Mouse (Mus musculus) kidney, adult 18-20 months (tissue): ENCODE measurements around the gene Rell1.
"Not testable (repeated sequence)": the region's sequence is repeated elsewhere in the genome, so short reads cannot be mapped to it uniquely, and the experiment has no call there.

Experiments
- DNase-seq: peaks from one replicate; pipeline ENCODE4 v3.0.0; 2021

Rell1 gene

DNA sequence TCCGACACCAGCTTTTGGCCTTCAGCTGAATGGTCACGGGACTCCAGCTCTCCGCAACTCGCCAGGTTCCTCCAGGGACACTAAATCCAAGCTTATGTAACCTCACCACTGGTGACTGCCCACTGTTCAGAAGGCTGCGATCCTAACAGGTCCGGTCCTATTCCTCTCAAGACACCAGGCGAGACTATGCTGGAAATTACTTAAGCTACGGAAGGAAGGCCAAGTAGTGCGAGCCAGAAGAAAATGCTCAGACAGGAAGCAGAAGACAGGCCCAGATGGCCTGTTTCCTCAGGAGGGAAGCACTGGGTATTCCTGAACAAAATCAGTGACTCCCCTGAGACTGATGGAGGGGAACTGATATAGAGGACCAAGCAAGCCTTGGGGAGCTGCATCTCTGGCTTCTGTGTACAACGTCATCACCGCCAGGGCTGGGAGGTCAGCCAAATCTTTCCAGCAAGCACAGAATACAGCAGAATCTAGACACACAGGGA is 17.2 kb downstream of the Rell1 start:
- peak; percentile 54 for DNase-seq

DNA sequence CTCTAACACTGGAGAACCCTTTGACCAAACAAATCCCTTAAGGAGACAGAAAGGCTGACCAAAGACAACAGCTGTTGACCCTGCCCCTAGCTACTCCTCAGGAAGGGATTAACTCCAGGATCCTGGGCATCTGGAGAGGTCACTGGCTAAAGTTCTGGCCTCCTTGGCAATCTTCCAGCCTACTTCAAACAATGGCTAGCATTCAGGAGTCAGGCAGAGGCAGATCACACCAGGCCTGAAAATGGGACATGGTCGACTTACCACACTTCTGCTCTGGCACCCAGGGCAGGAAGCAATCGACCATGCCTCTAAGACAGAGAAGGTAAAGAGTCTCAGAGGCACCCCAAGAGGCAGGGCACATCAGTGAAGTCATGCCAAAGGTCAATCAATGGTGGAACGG is 19.5 kb downstream of the Rell1 start:
- peak; percentile 55 for DNase-seq

DNA sequence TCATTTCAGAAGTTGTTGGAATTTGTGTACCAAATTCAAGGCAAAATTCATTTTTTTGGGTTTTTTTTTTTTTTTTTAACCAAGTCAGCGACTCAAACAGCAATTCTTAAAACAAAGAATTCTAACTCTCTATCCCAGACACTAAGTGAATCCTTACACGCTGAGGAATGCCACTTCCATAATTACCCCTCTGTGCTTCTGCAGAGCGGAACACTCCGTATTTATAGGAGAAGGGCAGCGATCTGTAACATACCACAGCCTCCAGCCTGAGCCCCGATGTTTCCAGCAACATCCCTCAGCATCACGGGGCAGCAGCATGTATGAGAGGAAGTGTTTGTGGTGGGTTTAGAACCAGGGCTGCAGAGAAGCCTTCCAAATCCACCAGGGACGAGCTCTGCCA is 21.2 kb downstream of the Rell1 start:
- DNase-seq: no peak

DNA sequence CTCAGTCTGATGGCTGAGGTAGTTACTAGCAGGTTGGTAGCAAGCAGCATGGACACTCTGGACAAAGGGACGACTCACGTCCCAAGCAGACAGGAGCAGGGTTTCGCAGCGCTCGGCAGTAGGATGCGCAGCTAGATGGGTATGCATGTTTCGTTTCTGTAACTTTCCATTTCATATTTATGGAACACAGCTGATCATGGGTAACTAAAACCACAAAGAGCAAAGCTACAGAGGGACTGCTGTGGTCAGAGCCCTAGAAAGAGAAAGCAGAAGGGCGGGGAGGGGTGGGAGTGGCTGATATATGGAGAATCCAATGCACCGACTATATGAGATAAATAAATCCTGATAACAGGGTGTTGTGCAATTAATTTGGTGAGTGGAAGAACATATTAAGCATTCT is 25.4 kb downstream of the Rell1 start:
- no peak for DNase-seq

DNA sequence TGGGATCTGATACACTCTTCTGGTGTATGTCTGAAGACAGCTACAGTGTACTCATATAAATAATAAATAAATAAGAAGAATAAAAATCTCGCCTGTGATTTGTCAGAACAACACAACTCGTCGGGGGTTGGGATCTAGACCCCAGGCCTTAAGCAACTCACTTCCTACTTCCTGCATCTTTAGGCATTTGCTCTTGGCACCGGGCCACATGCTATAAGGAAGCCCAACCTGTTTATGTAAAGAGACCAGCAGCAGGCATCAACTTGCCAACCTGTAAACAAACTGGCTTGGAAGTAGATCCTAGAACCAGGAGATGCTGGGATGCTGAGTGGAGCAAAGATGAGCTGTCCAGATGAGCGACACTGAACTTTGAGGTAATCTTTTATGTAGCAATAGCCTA is 26.8 kb downstream of the Rell1 start:
- DNase-seq: no peak

DNA sequence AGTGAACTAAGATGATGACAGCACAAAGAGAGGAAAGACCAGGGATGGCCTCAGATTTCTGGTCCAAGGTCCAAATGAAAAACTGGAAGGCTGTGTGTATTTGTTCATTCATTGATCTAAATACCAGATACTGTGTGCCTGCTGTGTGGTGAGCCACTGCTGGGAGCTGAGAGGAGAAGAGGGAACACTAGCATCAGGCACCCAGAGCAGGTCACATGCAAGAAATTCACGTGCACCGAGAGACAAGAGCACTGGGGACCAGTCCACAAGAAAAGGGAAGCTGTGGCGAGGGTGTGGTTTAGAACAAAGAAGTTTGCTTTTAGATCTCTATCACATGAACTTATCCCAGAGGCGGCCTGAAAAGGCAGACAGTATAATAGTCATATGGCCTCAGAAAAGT is 30.1 kb downstream of the Rell1 start:
- DNase-seq: no peak

DNA sequence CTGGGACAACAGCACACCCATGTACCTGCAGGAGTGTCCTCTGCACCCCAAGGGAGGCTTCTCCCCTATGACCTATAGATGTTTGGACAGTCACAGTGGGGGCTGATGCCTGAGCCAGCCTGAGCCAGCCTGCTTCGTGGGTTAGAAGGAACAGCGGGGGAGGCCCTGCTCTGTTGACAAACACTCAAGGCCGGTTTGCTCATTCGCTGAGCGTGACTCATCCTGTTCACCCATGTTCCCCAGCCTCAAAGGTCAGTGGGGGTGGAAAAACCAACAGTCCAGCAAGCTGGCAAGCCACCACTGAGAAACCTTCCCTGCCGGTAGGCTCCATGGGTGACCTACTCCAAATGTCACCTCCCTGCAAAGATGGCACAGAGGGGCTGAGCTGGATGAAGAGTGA is 32.0 kb downstream of the Rell1 start:
- peak; percentile 32 for DNase-seq

DNA sequence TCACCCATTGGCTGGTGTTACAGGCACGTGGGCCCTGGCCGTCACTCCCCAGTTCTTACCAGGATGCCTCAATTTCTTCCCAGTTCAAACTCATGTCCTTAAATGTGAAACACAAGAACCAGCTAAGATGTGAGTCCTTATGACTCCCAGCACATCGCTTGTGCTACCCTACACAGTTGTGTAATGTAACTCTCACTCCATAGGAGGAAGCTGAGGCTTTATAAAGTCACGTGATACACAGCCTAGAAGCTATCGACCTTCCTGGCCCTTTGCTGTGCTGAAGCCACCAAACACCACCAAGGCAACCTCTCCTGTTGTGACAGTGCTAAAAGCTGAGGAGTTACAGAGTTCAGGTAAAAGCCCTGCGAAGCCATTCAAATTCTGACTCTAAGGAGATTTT is 33.1 kb downstream of the Rell1 start:
- DNase-seq: no peak

DNA sequence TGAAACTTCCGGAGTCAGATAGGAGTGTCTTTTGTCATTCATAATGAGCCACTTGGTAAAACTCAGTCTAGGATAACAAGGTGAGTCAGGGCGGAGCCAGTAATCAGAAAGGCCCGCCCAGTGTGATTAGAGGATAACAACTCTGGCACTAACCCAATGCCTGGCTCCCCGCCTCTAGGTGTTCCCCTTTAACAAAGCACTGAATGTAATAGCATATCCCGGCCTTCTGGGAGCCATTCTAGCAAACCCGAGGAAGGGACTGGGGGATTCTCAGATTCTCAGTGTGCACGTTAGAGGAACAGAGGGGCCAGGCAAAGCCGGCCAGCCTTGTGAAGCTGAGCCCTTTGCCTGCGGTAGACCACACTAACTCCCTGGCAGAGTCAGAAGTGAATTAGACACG is 35.9 kb downstream of the Rell1 start:
- DNase-seq: no peak

DNA sequence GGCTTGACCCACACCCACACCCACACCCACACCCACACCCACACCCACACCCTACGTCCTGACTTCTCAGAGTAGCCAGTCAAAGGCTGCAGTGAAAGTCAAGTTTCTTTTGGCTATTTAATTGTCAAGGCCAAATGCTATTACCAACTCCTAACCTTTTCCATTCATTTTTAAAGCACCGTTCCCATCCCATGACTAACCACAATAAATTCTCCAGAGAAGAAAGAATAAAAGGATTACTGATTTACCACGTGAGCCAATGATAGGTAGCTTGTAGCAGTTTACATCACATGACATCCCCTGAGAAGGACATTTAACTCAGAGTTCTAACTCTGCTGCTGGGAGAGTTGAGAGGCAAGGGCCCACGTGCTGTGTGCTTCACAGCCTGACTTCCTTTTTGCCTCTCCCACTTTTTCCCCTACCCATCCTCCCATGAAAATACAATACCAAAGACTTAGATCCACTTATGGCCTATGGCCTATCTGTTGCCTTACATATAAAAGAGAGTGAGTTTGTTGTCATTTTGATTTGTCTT is 37.8 kb downstream of the Rell1 start:
- no peak for DNase-seq

DNA sequence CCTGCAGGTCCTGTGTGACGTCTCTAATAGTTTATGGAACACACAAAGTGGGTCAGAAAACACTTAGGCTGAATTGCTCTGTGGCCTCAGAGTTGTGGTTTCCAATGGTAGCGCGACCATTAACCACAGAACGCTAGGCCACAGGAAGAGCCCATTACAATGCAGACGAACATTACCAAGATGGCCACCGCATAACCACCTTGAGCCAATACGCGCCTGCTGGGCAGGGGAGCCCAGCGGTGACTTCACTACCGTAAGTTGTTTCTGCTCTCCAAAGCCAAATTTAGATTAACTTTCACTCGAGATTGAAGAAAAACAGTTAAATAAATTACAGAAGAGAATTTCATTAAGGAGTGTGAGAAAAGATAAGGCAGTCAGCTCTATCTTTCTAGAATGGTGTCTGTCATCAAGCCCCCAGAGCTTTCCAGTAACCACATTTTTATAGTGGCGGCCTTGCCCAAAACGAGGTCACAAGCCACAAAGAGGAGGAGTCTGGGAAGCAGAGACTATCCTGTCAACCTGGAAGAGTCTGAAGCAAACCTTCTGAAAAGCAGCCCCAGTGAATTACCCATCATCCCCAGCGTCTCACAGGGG is 43.6 kb downstream of the Rell1 start:
- no peak for DNase-seq

DNA sequence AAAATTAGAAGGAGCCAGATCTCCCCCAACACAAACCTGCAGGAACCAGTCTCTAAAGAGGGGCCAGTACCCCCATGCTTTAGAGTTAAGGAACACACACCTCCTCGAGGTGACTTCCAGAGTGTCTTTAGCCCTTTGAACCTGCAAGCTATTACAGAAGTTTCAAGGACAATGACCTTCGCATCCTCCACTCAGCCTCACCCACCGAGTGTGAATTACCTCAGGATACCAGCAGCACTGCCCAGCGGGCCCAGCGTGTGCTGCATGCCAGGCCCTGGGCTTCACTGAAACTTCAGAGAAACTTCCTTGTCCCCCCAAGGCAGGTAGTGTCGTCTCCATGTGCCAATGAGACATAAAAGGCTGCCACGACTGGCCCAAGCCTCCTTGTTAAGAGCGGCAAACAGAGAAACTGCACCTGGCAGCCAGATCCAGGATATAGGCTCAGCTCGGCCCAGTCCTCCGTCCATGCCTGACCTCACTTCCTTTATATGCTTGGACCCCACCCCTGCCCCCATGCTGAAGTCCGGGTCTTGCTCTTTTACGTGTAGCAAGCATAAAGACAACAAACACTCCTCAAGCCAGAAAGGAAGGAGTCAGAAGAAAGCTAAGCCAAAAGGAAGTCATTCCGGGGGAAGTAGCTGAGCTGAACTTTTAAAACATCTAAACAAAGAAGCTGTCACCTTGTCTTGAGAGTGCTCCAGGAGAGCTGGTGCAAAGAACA is 45.2 kb downstream of the Rell1 start:
- DNase-seq: no peak

DNA sequence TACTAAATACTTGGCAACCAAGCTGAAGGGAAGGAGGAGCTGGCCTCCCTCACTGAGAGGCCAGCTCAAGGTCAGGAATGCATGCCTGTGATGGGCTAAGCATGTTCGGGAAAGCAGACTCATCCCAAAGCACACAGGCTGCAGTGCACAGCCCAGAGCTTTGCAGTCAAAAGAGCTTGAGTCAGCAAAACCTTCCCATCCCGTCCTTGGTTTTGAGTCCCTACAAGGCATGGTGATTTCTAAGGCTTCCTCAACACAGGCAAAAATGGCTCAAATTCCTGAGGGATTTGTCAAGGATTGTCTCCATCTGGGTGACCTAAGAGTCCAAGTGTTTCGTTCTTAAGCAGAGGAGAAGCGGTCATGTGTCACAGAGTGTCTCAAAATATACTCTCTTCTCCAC is 50.5 kb downstream of the Rell1 start:
- DNase-seq: no peak

DNA sequence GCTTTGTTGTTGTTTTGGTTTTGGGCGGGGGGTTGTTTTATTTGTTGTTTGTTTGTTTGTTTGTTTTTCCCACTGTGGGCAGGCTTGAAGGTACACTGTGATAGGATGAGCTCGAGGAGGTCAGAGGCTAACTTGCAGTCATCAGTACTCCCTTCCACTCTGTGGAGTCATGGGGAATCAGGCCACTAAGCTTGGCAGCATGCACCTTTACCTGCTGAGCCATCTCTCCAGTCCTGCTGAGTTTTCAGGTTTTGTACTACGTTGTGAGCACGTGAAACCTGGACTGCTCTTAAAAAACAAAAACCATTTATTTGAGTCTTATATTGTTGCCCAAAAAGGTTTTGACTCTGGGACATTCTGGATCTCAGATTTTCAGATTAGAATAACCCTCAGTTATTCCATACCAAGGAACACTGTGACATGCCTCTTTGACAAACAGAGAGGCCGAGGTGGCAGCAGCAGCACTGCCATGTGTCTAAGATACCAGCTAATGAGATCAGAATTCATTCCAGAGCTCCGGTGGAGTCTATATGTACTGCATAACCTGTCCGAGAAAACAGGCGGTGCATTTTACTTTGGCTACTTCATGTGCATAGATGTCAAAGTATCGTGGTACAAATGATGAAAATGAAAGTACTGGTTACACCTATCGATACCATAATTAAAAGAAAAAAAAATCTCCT is 52.1 kb downstream of the Rell1 start:
- DNase-seq: no peak

DNA sequence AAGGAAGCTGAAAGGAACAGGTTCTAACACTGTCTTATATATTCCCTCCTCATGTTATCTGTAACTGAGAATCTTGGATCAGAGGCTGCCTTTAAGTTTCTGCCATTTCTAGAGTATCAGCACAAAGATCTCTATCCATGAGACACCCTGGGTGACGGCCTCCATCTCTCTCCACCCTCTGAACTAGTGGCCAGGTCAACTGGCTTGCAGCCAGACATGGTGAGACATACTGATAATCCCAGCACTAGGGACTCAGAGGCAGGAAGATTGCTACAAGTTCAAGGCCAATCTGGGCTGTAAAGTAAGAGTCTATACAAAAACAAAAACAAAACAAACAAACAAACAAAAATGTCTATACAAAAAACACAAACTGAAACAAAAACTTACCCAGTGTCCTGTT is 53.8 kb downstream of the Rell1 start:
- DNase-seq: no peak

DNA sequence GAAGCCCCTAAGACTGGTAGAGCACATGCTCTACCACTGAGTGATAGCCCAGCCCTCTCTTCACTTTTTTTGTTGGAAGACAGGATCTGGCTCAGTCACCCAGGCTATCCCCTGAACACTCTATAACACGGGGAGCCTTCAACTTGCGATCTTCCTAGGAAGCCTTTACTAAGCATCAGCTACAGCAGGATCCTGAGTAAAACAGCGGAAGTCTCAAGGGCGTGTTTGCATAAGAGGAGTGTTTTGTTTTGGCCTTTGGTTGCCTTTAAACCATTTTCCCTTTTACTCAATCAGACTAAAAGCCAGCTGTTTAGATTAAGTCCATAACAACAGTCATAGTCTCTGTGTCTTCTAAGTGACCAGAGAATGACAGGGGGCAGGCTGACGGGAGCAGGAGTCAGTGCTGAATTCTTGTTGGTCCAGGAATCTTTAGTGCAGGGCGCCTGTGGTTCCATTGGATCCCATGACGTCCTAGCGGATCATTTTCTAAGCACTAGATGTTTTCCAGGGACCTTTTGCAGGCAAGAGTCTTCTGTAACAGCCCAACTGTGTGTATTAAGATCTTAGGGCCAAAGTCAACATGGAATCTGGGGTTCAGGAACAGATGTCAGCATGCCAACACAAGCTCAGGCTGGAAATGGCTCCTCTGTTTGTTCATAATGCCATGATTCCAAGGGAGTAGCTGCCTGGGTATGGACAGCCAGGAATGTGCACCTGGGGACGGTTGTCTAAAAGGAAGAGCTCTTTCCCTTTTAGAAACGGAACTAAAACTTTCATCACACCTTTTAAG is 58.3 kb downstream of the Rell1 start:
- no peak for DNase-seq

DNA sequence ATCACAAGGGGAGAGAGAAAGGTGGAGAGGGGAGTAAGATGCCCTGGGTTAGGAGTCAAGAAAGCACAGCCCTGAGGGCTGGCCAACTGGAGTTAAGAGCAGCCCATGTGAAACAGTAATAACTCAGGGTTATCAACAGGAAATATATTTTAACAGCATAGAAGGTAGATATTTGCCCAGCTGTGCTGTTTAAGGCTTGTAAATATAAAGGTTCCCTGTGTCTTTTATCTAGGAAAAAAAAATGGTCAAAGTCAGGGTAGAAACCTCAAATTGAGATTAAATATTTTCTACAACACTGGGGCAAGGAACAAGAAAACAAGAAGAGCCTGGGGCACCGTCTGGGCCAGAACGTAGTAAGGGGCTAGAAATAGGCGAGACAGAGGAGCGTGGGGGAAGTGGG is 61.2 kb downstream of the Rell1 start:
- no peak for DNase-seq

DNA sequence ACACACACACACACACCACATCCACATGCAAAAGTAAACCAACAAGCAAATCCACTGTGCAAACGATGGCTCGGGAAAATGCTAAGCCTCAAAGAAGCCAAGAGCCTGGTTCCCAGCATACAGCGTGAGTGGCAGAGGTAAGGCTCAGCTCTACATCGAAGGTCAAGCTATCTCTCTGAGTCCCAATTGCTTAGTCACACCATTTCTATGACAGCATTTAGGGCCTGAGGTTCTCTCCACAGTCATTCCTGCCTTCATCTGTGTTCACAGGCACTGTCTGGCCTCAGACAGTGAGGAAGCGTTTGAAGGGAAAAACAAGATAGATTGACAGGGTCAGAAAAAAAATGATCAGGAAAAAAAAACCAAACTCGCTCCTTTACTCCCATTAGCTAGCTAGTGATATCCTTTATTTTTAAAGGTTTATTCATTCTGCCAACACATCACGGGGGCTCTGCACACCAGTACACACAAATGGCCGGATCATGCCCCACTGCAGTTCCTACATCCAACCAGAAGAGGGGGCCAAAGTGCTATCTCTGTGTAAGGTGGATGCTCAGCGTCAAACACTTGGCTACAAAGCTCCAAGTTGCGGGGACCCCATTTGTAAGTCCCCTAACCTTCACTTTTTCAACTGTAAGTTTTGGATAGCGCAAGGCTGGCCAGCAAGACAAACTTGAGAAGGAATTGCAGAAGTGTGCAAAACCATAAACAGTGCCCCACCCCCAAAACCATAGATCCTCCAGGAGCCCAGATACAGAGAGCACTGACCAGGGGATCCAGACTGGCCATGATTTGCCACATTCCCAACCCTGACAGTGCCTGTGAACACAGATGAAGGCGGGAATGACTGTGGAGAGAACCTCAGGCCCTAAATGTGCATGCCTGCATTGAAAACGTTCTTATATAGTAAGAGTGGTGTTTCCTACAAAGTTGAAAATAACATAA is 62.3 kb downstream of the Rell1 start:
- DNase-seq: peak; percentile 87

DNA sequence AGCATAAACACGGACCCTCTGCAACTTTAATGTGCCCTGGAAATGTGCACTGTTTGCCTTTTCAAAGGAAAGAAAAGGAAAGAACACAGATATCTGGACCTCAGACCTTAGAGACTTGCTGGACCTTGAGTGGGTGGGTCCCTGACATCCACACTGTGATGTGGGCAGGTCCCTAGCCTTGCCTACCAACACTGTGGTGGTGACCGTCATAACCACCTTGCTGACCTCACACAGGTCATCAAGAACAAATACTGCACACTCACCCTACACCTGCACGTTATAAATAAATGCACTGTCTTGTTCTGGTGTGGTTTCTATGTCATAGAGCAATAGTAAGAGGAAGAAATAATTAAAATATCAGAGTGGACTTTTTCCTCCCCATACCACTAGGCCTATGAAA is 65.4 kb downstream of the Rell1 start:
- DNase-seq: no peak

DNA sequence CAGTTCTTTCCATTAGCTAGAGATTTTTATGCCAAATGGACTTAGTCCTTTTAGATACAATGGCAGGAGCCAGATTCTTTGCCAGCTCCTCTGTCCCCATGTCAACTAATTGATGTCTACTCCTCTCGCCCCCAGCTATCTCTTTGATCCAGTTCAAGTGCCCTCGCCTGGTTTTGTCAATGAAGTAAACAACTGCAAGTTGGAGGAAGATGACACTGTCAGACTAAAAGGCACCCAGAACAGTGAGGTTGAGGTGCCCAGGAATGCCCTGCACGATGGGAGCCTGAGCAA is 70.9 kb downstream of the Rell1 start:
- no peak for DNase-seq

DNA sequence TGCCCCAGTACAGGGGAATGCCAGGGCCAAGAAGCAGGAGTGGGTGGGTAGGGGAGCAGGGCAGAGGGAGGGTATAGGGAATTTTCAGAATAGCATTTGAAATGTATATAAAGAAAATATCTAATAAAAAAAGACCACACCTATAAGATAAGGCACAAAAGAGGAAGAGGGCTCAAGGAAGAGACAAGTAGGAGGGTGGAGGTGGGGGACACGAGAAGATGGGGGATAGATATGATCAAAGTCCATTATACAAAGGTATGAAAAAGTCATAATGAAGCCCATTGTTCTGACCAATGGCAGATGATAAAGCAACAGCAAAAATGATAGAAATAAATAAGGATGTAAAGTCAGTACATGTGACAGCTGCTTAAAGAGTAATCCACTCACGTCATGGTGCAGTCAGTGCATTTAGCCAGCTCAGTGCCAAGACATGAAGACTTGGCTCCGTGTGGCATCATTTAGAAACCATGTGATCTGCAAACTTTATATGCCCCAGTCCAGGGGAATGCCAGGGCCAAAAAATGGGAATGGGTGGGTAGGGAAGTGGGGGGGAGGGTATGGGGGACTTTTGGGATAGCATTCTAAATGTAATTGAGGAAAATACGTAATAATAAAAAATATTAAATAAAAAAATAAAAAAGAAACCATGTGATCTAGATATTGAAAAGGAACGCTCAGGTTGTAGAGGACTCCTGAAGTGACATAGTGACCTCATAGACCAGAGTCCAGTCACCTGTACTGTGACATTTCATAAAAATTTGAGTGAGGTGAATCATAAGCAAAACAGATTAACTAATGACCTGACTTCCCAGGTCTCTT is 71.5 kb downstream of the Rell1 start:
- not testable (repeated sequence) for DNase-seq
